Mouse (Mus musculus) small intestine, adult 2 months (tissue): ENCODE data around the gene Rpl35a.

ENCODE experiments used
- CTCF ChIP-seq: fragments of 200-500 bp; IDR thresholded peaks from 2 replicates; pipeline ENCODE4 v1.5.1; 2012; ENCODE audit warnings: low read depth, mild to moderate bottlenecking, control low read depth, inconsistent platforms, low read length, moderate library complexity, mixed read lengths; ENCODE audit not compliant: insufficient replicate concordance, insufficient read length; ENCODE audit errors: extremely low read depth
- POLR2A ChIP-seq: fragments of 200-500 bp; IDR thresholded peaks from 2 replicates; pipeline ENCODE4 v1.6.1; 2012; ENCODE audit warnings: low read depth, mild to moderate bottlenecking, control low read depth, inconsistent platforms, low read length, moderate library complexity

DNA sequence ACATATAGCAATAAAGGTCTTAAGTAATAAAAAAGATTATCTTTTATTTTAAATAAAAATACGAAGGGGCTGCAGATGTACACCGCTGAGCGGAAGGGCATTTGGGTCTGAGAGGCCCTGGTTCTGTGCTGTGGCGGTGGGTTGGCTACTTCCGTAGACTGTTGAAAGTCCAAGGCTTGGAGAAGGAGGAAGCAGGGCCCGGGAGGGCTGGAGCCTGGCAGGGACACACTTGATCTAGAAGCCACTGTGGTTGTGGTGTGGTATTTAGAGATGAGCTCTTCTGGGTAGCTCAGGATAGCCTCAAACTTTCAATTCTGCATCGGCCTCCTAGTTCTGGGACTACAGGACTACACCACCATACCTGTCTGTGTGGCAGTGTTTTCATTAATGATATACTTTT, 23.8 kb downstream of the Rpl35a start:
- TF ChIP-seq POLR2A, result no peak
- no peak for TF ChIP-seq CTCF
